Mouse (Mus musculus): ENCODE data around the gene Emc6. TPM values are rescaled to one million over a fixed set of nuclear protein-coding genes. Genes with fewer than 3 reads are reported as not detected.

The Emc6 gene
- polyA plus RNA-seq, 1 experiment from 2014 or later, result 112 TPM

DNA sequence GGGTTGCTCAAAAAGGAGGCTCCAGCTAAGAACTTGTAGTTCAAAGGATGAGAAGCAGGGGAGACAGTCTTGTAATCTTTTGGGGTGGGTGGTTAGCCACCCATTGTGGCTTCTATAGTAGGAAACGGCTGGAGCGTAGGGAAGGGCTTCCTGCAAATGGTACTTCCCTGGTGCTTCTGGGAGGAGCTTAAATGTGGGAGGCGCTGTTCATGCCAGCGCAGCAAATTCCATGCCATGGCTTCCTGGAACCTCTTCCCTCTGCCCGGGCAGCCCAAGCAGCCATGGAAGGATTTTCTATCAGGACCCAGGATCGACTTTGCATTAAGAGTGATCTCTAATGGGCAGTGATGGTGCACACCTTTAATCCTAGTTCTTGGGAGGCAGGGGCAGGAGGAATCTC, 8.3 kb downstream of the Emc6 start:
- no peak overlapping the region for H3K4me3 ChIP-seq (ENCODE audit: low read depth, low read length)
- ATAC-seq (replicated peaks; ENCODE audit: insufficient number of reproducible peaks, low FRiP score, low TSS enrichment), result no peak
- H3K27me3 ChIP-seq (ENCODE audit: control insufficient read depth, insufficient read depth, low read length), result no peaks in the 10 kb centered on the region
- H3K4me2 ChIP-seq, result no peak overlapping the region
- 76% methylated on average over 6 of the region's 6 CpGs for WGBS (ENCODE audit: insufficient replicate concordance)
- no peak overlapping the region for H3K27ac ChIP-seq (ENCODE audit: low read depth, low read length)
- H3K9me3 ChIP-seq (replicated peaks; ENCODE audit: control insufficient read depth, low read length), result no peaks in the 10 kb centered on the region
- peaks cover 3% of the 10 kb centered on the region; the same call in 1 of the 2 replicates for H3K36me3 ChIP-seq (ENCODE audit: control insufficient read depth, insufficient read depth, low read length)
- H3K9ac ChIP-seq (ENCODE audit: low read depth, low read length), result no peak overlapping the region
- peaks cover 10% of the 10 kb centered on the region; the same call in 1 of the 2 replicates for H3K4me1 ChIP-seq (ENCODE audit: control insufficient read depth, insufficient read depth, low read length)

DNA sequence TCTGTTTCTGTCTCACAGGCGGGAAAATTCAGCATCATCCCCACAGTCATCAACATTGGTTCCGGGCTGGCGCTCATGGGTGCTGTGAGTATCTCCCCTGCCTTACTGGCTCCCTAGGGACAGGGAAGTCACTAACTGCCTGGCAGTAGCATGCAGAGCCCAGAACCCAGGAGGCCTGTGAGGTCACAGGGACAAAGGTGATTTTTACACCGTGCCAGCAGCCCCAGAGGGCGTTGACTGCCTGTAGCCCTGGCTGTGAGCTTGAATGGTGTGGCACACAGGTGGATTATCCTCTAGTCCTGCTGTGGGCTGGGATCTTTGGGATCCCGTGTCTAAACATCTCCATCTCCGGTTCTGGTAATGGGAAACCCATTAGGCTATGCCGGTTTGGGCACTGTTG, 8.8 kb downstream of the Emc6 start:
- Histone ChIP-seq H3K9ac (ENCODE audit: low read depth, low read length) (no peak overlapping the region), H3K36me3 (ENCODE audit: control insufficient read depth, insufficient read depth, low read length) (no peaks in the 10 kb centered on the region), H3K4me3 (ENCODE audit: low read depth, low read length) (no peak overlapping the region), H3K27ac (ENCODE audit: low read depth, low read length) (no peak overlapping the region), H3K4me2 (no peak overlapping the region), H3K27me3 (ENCODE audit: control insufficient read depth, insufficient read depth, low read length) (no peaks in the 10 kb centered on the region), H3K4me1 (ENCODE audit: control insufficient read depth, insufficient read depth, low read length) (peaks cover 10% of the 10 kb centered on the region; the same call in 1 of the 2 replicates), H3K9me3 (replicated peaks; ENCODE audit: control insufficient read depth, low read length) (no peaks in the 10 kb centered on the region)
- 85% methylated on average over 8 of the region's 8 CpGs for WGBS (ENCODE audit: insufficient replicate concordance)
- no peak for ATAC-seq (replicated peaks; ENCODE audit: insufficient number of reproducible peaks, low FRiP score, low TSS enrichment)

DNA sequence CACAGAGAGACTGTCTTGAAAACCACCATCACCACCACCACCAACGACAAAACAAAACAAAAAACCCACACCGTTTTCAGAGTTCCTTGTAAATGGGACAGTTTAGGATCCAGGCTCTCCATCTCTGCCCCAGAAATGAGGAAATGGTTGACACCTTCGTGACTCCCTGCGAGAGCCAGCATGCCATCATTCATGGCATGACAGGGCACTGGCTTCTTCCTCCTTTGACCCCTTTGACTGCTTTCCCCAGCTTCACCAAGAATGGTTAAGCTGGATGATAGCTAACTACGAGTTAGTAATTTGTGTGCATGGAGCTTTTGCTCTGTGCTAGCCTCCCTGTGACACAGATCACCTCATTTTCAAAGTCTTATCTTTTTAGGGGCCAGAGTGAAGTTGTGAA, 14.6 kb downstream of the Emc6 start:
- Histone ChIP-seq H3K4me1 (ENCODE audit: control insufficient read depth, insufficient read depth, low read length) (peaks cover 7% of the 10 kb centered on the region; the same call in 1 of the 2 replicates), H3K27me3 (ENCODE audit: control insufficient read depth, insufficient read depth, low read length) (peaks cover 25% of the 10 kb centered on the region), H3K4me2 (no peak overlapping the region), H3K9me3 (replicated peaks; ENCODE audit: control insufficient read depth, low read length) (no peaks in the 10 kb centered on the region), H3K27ac (ENCODE audit: low read depth, low read length) (no peak overlapping the region), H3K9ac (ENCODE audit: low read depth, low read length) (no peak overlapping the region), H3K4me3 (ENCODE audit: low read depth, low read length) (no peak overlapping the region), H3K36me3 (ENCODE audit: control insufficient read depth, insufficient read depth, low read length) (no peaks in the 10 kb centered on the region)
- no peak for ATAC-seq (replicated peaks; ENCODE audit: insufficient number of reproducible peaks, low FRiP score, low TSS enrichment)
- WGBS (ENCODE audit: insufficient replicate concordance), result 72% methylated on average over 5 of the region's 5 CpGs

DNA sequence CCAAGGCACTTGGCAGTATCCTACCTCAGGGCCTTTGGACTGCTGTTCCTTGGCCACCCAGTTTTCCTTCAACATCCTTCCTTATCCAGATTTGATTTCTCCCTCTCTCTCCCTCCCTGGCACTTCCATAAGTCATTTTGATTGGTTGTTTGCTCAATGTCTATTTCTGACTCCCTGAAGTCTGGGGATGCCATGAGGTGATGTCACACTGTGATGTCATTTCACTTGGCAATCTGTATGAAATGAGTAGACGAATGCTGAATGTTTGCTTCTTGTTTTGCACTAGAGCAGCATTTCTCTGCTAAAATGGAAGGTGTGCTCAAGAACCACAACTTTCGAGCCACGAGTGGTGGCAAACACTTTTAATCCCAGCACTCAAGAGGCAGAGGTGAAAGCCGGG, 15.2 kb downstream of the Emc6 start:
- no peak overlapping the region for H3K27ac ChIP-seq (ENCODE audit: low read depth, low read length)

DNA sequence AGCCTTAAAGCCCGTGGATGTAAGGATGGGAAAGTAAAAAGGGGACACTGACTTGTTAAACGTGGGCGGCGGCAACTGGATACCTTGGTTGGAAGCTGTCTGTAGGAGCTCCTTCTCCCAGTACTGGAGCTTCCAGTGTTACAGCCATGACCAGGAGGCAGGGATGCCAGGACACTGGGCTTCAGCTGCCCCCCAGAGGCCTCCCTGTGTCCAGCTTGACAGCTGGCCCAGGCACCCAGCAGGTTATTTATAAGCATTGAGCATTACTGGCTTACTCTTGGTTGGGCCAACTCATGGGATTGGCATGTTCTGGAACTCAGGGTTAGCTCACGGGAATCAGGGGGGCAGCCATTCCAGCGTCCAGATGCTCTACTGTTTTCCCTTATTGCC, 16.0 kb downstream of the Emc6 start:
- H3K36me3 ChIP-seq (ENCODE audit: control insufficient read depth, insufficient read depth, low read length), result no peaks in the 10 kb centered on the region
- 0 out of 2 replicates have a peak, but pooled peaks have one; percentile 41 for ATAC-seq (replicated peaks; ENCODE audit: insufficient number of reproducible peaks, low FRiP score, low TSS enrichment)
- peak overlapping the region; percentile 73 for H3K4me2 ChIP-seq
- peaks cover 33% of the 10 kb centered on the region for H3K27me3 ChIP-seq (ENCODE audit: control insufficient read depth, insufficient read depth, low read length)
- H3K9ac ChIP-seq (ENCODE audit: low read depth, low read length), result peak overlapping the region; percentile 69
- no peak overlapping the region for H3K27ac ChIP-seq (ENCODE audit: low read depth, low read length)
- 18% methylated on average over 6 of the region's 6 CpGs for WGBS (ENCODE audit: insufficient replicate concordance)
- H3K9me3 ChIP-seq (replicated peaks; ENCODE audit: control insufficient read depth, low read length), result no peaks in the 10 kb centered on the region
- peak overlapping the region; percentile 49 for H3K4me3 ChIP-seq (ENCODE audit: low read depth, low read length)
- H3K4me1 ChIP-seq (ENCODE audit: control insufficient read depth, insufficient read depth, low read length), result peaks cover 5% of the 10 kb centered on the region; the same call in 1 of the 2 replicates

More for the DNA sequence above, 15.2 kb downstream of the Emc6 start:
- H3K9me3 ChIP-seq (replicated peaks; ENCODE audit: control insufficient read depth, low read length), result no peaks in the 10 kb centered on the region
- 89% methylated on average over 4 of the region's 4 CpGs for WGBS (ENCODE audit: insufficient replicate concordance)
- no peak overlapping the region for H3K4me3 ChIP-seq (ENCODE audit: low read depth, low read length)
- no peaks in the 10 kb centered on the region for H3K36me3 ChIP-seq (ENCODE audit: control insufficient read depth, insufficient read depth, low read length)
- H3K27me3 ChIP-seq (ENCODE audit: control insufficient read depth, insufficient read depth, low read length), result peaks cover 31% of the 10 kb centered on the region
- peaks cover 5% of the 10 kb centered on the region; the same call in 1 of the 2 replicates for H3K4me1 ChIP-seq (ENCODE audit: control insufficient read depth, insufficient read depth, low read length)
- no peak overlapping the region for H3K9ac ChIP-seq (ENCODE audit: low read depth, low read length)
- no peak for ATAC-seq (replicated peaks; ENCODE audit: insufficient number of reproducible peaks, low FRiP score, low TSS enrichment)
- H3K4me2 ChIP-seq, result no peak overlapping the region

DNA sequence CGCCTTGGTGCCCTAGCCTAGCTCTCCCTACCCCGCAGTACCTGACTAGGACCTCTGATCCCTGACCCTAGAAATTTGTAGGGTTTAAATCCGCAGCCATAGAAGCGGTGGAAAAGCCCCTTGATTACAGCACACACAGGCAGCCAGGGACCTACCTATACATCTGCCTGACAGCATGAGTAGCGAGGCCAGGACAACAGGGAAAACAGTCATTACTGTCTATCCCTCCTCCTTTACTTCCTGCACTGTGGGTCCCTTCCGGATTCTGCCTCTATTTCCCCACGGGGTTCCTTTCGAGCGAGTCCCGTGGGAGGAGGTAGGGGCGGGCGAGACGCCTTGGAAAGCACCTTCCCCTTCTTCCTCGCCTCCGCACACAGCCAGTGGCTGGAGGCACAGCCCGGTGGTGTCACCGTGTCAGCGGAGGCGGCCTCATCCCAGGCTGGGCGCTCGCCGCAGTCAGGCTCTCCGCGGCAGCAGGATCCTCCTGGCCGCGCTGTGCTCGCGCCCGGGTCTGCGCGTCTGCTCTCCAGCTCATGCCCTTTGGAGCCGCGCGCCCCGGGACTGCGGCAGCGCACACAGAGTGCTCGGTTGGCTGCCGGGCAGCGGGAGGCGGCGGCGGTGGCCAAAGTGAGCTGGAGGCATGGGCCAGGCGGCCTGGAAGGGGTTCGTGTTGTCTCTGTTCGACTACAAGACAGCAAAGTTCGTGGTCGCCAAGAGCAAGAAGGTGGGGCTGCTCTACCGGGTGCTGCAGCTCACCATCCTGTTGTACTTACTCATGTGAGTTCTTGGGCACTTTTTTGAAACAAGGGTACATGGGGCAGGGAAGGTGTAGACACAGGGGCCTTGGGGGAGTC, 16.7 kb downstream of the Emc6 start, which contains the start of gene P2rx5:
TSS of gene P2rx5 (plus strand) at position 465 of the 854 bp plus-strand sequence.
- Histone ChIP-seq H3K4me2 (peak within 1 kb of the TSS; percentile 73), H3K4me3 (ENCODE audit: low read depth, low read length) (peak within 1 kb of the TSS; percentile 49), H3K4me1 (ENCODE audit: control insufficient read depth, insufficient read depth, low read length) (peaks cover 5% of the 10 kb centered on the region; the same call in 1 of the 2 replicates), H3K27ac (ENCODE audit: low read depth, low read length) (no peak within 1 kb of the TSS), H3K9me3 (replicated peaks; ENCODE audit: control insufficient read depth, low read length) (no peaks in the 10 kb centered on the region), H3K36me3 (ENCODE audit: control insufficient read depth, insufficient read depth, low read length) (no peaks in the 10 kb centered on the region), H3K9ac (ENCODE audit: low read depth, low read length) (peak within 1 kb of the TSS; percentile 69), H3K27me3 (ENCODE audit: control insufficient read depth, insufficient read depth, low read length) (peaks cover 33% of the 10 kb centered on the region)
- 0 out of 2 replicates have a peak, but pooled peaks have one; percentile 63 for ATAC-seq (replicated peaks; ENCODE audit: insufficient number of reproducible peaks, low FRiP score, low TSS enrichment)
- WGBS (ENCODE audit: insufficient replicate concordance), result 2% methylated on average over 49 of the region's 49 CpGs

DNA sequence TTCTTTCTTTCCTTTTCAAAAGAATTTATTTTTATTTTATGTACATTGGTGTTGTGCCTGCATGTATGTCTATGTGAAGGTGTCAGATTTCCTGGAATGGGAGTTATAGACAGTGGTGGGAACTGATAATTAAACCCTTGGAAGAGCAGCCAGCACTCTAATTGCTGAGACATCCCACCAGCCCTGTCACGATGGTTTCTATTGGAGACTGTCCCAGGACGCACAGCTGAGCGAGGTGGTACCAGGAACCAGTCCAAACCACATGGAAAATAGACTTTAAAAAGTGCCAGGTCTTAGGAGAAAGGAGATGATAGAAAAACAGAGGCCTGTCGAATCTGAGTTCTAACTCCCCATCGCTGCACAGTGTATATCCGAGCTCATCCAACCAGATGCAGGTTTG, 21.8 kb downstream of the Emc6 start:
- Histone ChIP-seq H3K27ac (ENCODE audit: low read depth, low read length) (no peak overlapping the region), H3K4me3 (ENCODE audit: low read depth, low read length) (no peak overlapping the region), H3K4me1 (ENCODE audit: control insufficient read depth, insufficient read depth, low read length) (no peaks in the 10 kb centered on the region), H3K4me2 (no peak overlapping the region), H3K27me3 (ENCODE audit: control insufficient read depth, insufficient read depth, low read length) (peaks cover 26% of the 10 kb centered on the region), H3K9ac (ENCODE audit: low read depth, low read length) (no peak overlapping the region), H3K36me3 (ENCODE audit: control insufficient read depth, insufficient read depth, low read length) (no peaks in the 10 kb centered on the region), H3K9me3 (replicated peaks; ENCODE audit: control insufficient read depth, low read length) (no peaks in the 10 kb centered on the region)
- 70% methylated on average over 6 of the region's 6 CpGs for WGBS (ENCODE audit: insufficient replicate concordance)
- no peak for ATAC-seq (replicated peaks; ENCODE audit: insufficient number of reproducible peaks, low FRiP score, low TSS enrichment)

DNA sequence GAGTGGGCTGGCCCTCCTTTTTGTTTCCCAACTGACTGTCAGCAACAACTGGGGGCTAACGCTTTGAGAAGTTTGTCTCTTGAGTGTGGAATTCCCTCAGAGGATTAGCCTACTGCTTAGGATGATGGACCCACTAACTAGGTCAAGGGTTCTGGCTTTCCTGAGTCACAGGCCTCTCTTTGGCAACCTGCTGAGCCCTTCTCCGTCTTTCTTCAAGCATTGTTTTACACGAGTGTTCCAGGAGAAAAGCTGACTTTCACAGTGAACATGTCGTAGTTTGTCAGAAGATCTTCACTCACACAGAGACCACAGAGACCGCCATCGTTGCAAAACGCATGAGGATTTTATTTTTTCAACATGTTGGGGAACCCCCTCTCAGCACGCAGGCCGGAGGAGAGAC, 28.6 kb downstream of the Emc6 start:
- Histone ChIP-seq H3K27ac (ENCODE audit: low read depth, low read length) (no peak overlapping the region), H3K4me3 (ENCODE audit: low read depth, low read length) (no peak overlapping the region), H3K27me3 (ENCODE audit: control insufficient read depth, insufficient read depth, low read length) (no peaks in the 10 kb centered on the region), H3K4me2 (no peak overlapping the region), H3K9ac (ENCODE audit: low read depth, low read length) (no peak overlapping the region), H3K36me3 (ENCODE audit: control insufficient read depth, insufficient read depth, low read length) (no peaks in the 10 kb centered on the region), H3K9me3 (replicated peaks; ENCODE audit: control insufficient read depth, low read length) (no peaks in the 10 kb centered on the region), H3K4me1 (ENCODE audit: control insufficient read depth, insufficient read depth, low read length) (no peaks in the 10 kb centered on the region; the same call in 1 of the 2 replicates)
- 79% methylated on average over 9 of the region's 9 CpGs for WGBS (ENCODE audit: insufficient replicate concordance)
- no peak for ATAC-seq (replicated peaks; ENCODE audit: insufficient number of reproducible peaks, low FRiP score, low TSS enrichment)
